Mouse (Mus musculus) forebrain, embryonic 10.5 days (tissue): ENCODE measurements around the gene Pitpnc1. TPM values are rescaled to one million over a fixed set of nuclear protein-coding genes. Genes with fewer than 3 reads are reported as not detected.

Source experiments
- DNase-seq: peaks from one replicate; pipeline ENCODE4 v3.0.0-alpha.2; 2017; ENCODE audit warnings: low spot score; ENCODE audit errors: extremely low spot score
- H3K27ac ChIP-seq: fragments of 300-500 bp; sonication (generic); 2 replicates; pipeline ENCODE4 v1.5.1; 2016; ENCODE audit warnings: mild to moderate bottlenecking
- H3K27me3 ChIP-seq: fragments of 300-500 bp; sonication (generic); 2 replicates; pipeline ENCODE4 v1.6.1; 2016; ENCODE audit warnings: mild to moderate bottlenecking; ENCODE audit not compliant: poor library complexity, severe bottlenecking
- H3K36me3 ChIP-seq: fragments of 300-500 bp; sonication (generic); replicated peaks from 2 replicates; pipeline ENCODE4 v1.6.1; 2016; ENCODE audit warnings: mild to moderate bottlenecking, moderate library complexity
- H3K4me1 ChIP-seq: fragments of 300-500 bp; sonication (generic); 2 replicates; pipeline ENCODE4 v1.6.1; 2016
- H3K4me3 ChIP-seq: fragments of 300-500 bp; sonication (generic); 2 replicates; pipeline ENCODE4 v1.5.1; 2016; ENCODE audit warnings: mild to moderate bottlenecking, moderate library complexity
- H3K9me3 ChIP-seq: fragments of 300-500 bp; sonication (generic); 2 replicates; pipeline ENCODE4 v1.6.1; 2016; ENCODE audit warnings: mild to moderate bottlenecking, moderate library complexity
- WGBS: fragments of 180-500 bp; shearing (Covaris S2); methylation state at CpG from one replicate; pipeline ENCODE4 v1.1.7; 2016; 5-methylcytosine and 5-hydroxymethylcytosine counted together
- polyA plus RNA-seq: library from polyadenylated mRNA; unstranded; fragments of >200 nt; fragmentation: Nextera tagmentation; extraction: Ambion mirVana; gene quantifications from 2 replicates; pipeline ENCODE4 v1.2.1, GENCODE M21; 2016

The Pitpnc1 gene
- polyA plus RNA-seq, 1 experiment from 2014 or later: 26.8 TPM

- Histone ChIP-seq H3K9me3 (peaks cover 8% of the 10 kb centered on the region; the same call in 1 of the 2 replicates), H3K36me3 (peaks cover 46% of the 10 kb centered on the region), H3K4me1 (peaks cover 26% of the 10 kb centered on the region), H3K27me3 (no peaks in the 10 kb centered on the region), H3K27ac (no peak overlapping the region), H3K4me3 (no peak overlapping the region)
- no peak for DNase-seq
- 47% methylated on average over 10 of the region's 10 CpGs for WGBS
These were observed 150.6 kb downstream of the Pitpnc1 start for GRCm38 (mm10) chr11:107319861-107320260.

GRCm38 (mm10) chr11:107317653-107318281 lies 152.7 kb downstream of the Pitpnc1 start:
- Histone ChIP-seq H3K4me1 (peaks cover 21% of the 10 kb centered on the region), H3K4me3 (no peak overlapping the region), H3K27me3 (no peaks in the 10 kb centered on the region), H3K9me3 (peaks cover 8% of the 10 kb centered on the region; the same call in 1 of the 2 replicates), H3K27ac (no peak overlapping the region), H3K36me3 (peaks cover 52% of the 10 kb centered on the region)
- no peak for DNase-seq
- 84% methylated on average over 14 of the region's 14 CpGs for WGBS

- DNase-seq: no peak
- Histone ChIP-seq H3K9me3 (no peaks in the 10 kb centered on the region), H3K36me3 (peaks cover 40% of the 10 kb centered on the region), H3K27me3 (no peaks in the 10 kb centered on the region), H3K4me1 (peaks cover 21% of the 10 kb centered on the region), H3K27ac (no peak overlapping the region), H3K4me3 (no peak overlapping the region)
- 92% methylated on average over 15 of the region's 15 CpGs for WGBS
These were observed 155.0 kb downstream of the Pitpnc1 start for GRCm38 (mm10) chr11:107315475-107315874.

- H3K9me3 ChIP-seq: peaks cover 6% of the 10 kb centered on the region; the same call in 1 of the 2 replicates
- 90% methylated on average over 20 of the region's 20 CpGs for WGBS
- DNase-seq: no peak
- H3K4me3 ChIP-seq: no peak overlapping the region
- H3K36me3 ChIP-seq: peaks cover 39% of the 10 kb centered on the region
- peaks cover 10% of the 10 kb centered on the region for H3K4me1 ChIP-seq
- H3K27me3 ChIP-seq: no peaks in the 10 kb centered on the region
- H3K27ac ChIP-seq: no peak overlapping the region
These were observed 160.0 kb downstream of the Pitpnc1 start for GRCm38 (mm10) chr11:107310338-107311121.

GRCm38 (mm10) chr11:107306170-107306569 lies 164.3 kb downstream of the Pitpnc1 start:
- Histone ChIP-seq H3K27ac (no peak overlapping the region), H3K9me3 (peaks cover 6% of the 10 kb centered on the region; the same call in 1 of the 2 replicates), H3K36me3 (peaks cover 45% of the 10 kb centered on the region), H3K4me3 (no peak overlapping the region), H3K4me1 (peaks cover 5% of the 10 kb centered on the region), H3K27me3 (no peaks in the 10 kb centered on the region)
- no peak for DNase-seq
- WGBS: 79% methylated on average over 11 of the region's 11 CpGs

- 95% methylated on average over 4 of the region's 4 CpGs for WGBS
- H3K27ac ChIP-seq: no peak overlapping the region
- H3K27me3 ChIP-seq: no peaks in the 10 kb centered on the region
- H3K4me1 ChIP-seq: peaks cover 5% of the 10 kb centered on the region
- H3K36me3 ChIP-seq: peaks cover 36% of the 10 kb centered on the region
- no peak for DNase-seq
- peaks cover 8% of the 10 kb centered on the region; the same call in 1 of the 2 replicates for H3K9me3 ChIP-seq
- no peak overlapping the region for H3K4me3 ChIP-seq
These were observed 168.4 kb downstream of the Pitpnc1 start for GRCm38 (mm10) chr11:107302141-107302540.

GRCm38 (mm10) chr11:107300235-107300634 lies 170.3 kb downstream of the Pitpnc1 start:
- Histone ChIP-seq H3K4me3 (no peak overlapping the region), H3K27me3 (no peaks in the 10 kb centered on the region), H3K36me3 (peaks cover 45% of the 10 kb centered on the region)

GRCm38 (mm10) chr11:107299511-107300120 lies 170.9 kb downstream of the Pitpnc1 start:
- 88% methylated on average over 9 of the region's 9 CpGs for WGBS
- Histone ChIP-seq H3K36me3 (peaks cover 48% of the 10 kb centered on the region), H3K4me3 (no peak overlapping the region), H3K4me1 (no peaks in the 10 kb centered on the region), H3K27ac (no peak overlapping the region), H3K9me3 (peaks cover 8% of the 10 kb centered on the region; the same call in 1 of the 2 replicates), H3K27me3 (no peaks in the 10 kb centered on the region)
- no peak for DNase-seq

More at GRCm38 (mm10) chr11:107300235-107300634, 170.3 kb downstream of the Pitpnc1 start:
- peaks cover 8% of the 10 kb centered on the region; the same call in 1 of the 2 replicates for H3K9me3 ChIP-seq
- DNase-seq: no peak
- no peak overlapping the region for H3K27ac ChIP-seq
- H3K4me1 ChIP-seq: no peaks in the 10 kb centered on the region

GRCm38 (mm10) chr11:107296176-107296575 lies 174.3 kb downstream of the Pitpnc1 start:
- DNase-seq: no peak
- Histone ChIP-seq H3K9me3 (peaks cover 8% of the 10 kb centered on the region; the same call in 1 of the 2 replicates), H3K4me3 (no peak overlapping the region), H3K4me1 (no peaks in the 10 kb centered on the region), H3K36me3 (peaks cover 48% of the 10 kb centered on the region), H3K27me3 (no peaks in the 10 kb centered on the region), H3K27ac (no peak overlapping the region)
- 92% methylated on average over 4 of the region's 4 CpGs for WGBS

- Histone ChIP-seq H3K27me3 (no peaks in the 10 kb centered on the region), H3K4me3 (no peak overlapping the region), H3K27ac (no peak overlapping the region), H3K4me1 (no peaks in the 10 kb centered on the region), H3K36me3 (peaks cover 71% of the 10 kb centered on the region), H3K9me3 (peaks cover 7% of the 10 kb centered on the region; the same call in 1 of the 2 replicates)
- no peak for DNase-seq
- WGBS: 89% methylated on average over 13 of the region's 13 CpGs
These were observed 178.5 kb downstream of the Pitpnc1 start for GRCm38 (mm10) chr11:107292036-107292435.

- H3K27ac ChIP-seq: no peak overlapping the region
- no peaks in the 10 kb centered on the region for H3K27me3 ChIP-seq
- H3K4me3 ChIP-seq: no peak overlapping the region
- 97% methylated on average over 2 of the region's 2 CpGs for WGBS
- peaks cover 7% of the 10 kb centered on the region; the same call in 1 of the 2 replicates for H3K9me3 ChIP-seq
- H3K36me3 ChIP-seq: peaks cover 64% of the 10 kb centered on the region
- H3K4me1 ChIP-seq: no peaks in the 10 kb centered on the region
- no peak for DNase-seq
These were observed 182.3 kb downstream of the Pitpnc1 start for GRCm38 (mm10) chr11:107288186-107288563.

GRCm38 (mm10) chr11:107287215-107288185 lies 183.0 kb downstream of the Pitpnc1 start:
- H3K4me1 ChIP-seq: no peaks in the 10 kb centered on the region
- no peak overlapping the region for H3K4me3 ChIP-seq
- H3K27ac ChIP-seq: no peak overlapping the region
- H3K9me3 ChIP-seq: peaks cover 7% of the 10 kb centered on the region; the same call in 1 of the 2 replicates
- H3K36me3 ChIP-seq: peaks cover 59% of the 10 kb centered on the region
- WGBS: 90% methylated on average over 11 of the region's 11 CpGs
- no peak for DNase-seq
- H3K27me3 ChIP-seq: no peaks in the 10 kb centered on the region
